Mouse (Mus musculus) thymus, postnatal 14 days (tissue): ENCODE results near the gene Slc39a11.
A peak's percentile ranks its signal among the peaks of the same experiment; 100 is the strongest.

Source experiments
- DNase-seq: peaks from one replicate; pipeline ENCODE4 v3.0.0; 2021

Gene Slc39a11

GRCm38 (mm10) chr11:113214741-113215140 lies 435.1 kb downstream of the Slc39a11 start:
- no peak for DNase-seq

- DNase-seq, result no peak
Measured at GRCm38 (mm10) chr11:113212390-113213025, 437.4 kb downstream of the Slc39a11 start.

- DNase-seq, result no peak
Measured at GRCm38 (mm10) chr11:113209220-113209878, 440.5 kb downstream of the Slc39a11 start.

- DNase-seq, result no peak
Measured at GRCm38 (mm10) chr11:113208521-113209072, 441.3 kb downstream of the Slc39a11 start.

- DNase-seq, result no peak
Measured at GRCm38 (mm10) chr11:113207966-113208365, 441.9 kb downstream of the Slc39a11 start.

- no peak for DNase-seq
Measured at GRCm38 (mm10) chr11:113206099-113206498, 443.8 kb downstream of the Slc39a11 start.

GRCm38 (mm10) chr11:113203008-113203407 lies 446.9 kb downstream of the Slc39a11 start:
- no peak for DNase-seq

- DNase-seq, result peak; percentile 35
Measured at GRCm38 (mm10) chr11:113201470-113201997, 448.3 kb downstream of the Slc39a11 start.

- no peak for DNase-seq
Measured at GRCm38 (mm10) chr11:113200901-113201300, 449.0 kb downstream of the Slc39a11 start.

GRCm38 (mm10) chr11:113198586-113198985 lies 451.3 kb downstream of the Slc39a11 start:
- no peak for DNase-seq

- DNase-seq, result no peak
Measured at GRCm38 (mm10) chr11:113197624-113198023, 452.3 kb downstream of the Slc39a11 start.

- DNase-seq, result no peak
Measured at GRCm38 (mm10) chr11:113196234-113197007, 453.5 kb downstream of the Slc39a11 start.
